ENCODE assay signal across 23 mouse cellular contexts in genomic region chr9:120546482-120546881, GRCm38 (mm10). TPM values are rescaled to one million over a fixed set of nuclear protein-coding genes. Genes with fewer than 3 reads are reported as not detected.
DNase-seq lines count a peak whose midpoint lies in the region; ATAC-seq lines count a peak whose summit lies in the region.
"Had no signal": no experiment of that assay in that cellular context is flagged by ENCODE, and none has a peak within 500 bp of the region (broad histone marks: within the 10 kb centered on the region; RNA-seq: fewer than 3 reads in every experiment).

No protein-coding gene starts in this region.

- no peaks in the 10 kb centered on the region for H3K9me3 ChIP-seq in lung, embryonic 16.5 days (ENCODE audit: control insufficient read depth, low read length)
- H3K9me3 ChIP-seq in embryonic facial prominence, embryonic 14.5 days (ENCODE audit: control insufficient read depth, low read length), result no peaks in the 10 kb centered on the region
- H3K9me3 ChIP-seq in stomach, embryonic 16.5 days (replicated peaks; ENCODE audit: control insufficient read depth, low read length), result no peaks in the 10 kb centered on the region
- H3K9me3 ChIP-seq: heart, embryonic 10.5 days; hindbrain, embryonic 15.5 days; liver, embryonic 15.5 days; midbrain, embryonic 15.5 days had no signal

- H3K27me3 ChIP-seq in lung, embryonic 16.5 days (ENCODE audit: control insufficient read depth, insufficient read depth, low read depth, low read length), result no peaks in the 10 kb centered on the region
- no peaks in the 10 kb centered on the region for H3K27me3 ChIP-seq in embryonic facial prominence, embryonic 14.5 days (replicated peaks; ENCODE audit: control insufficient read depth, insufficient read depth, low read length)
- no peaks in the 10 kb centered on the region for H3K27me3 ChIP-seq in stomach, embryonic 16.5 days (ENCODE audit: control insufficient read depth, insufficient read depth, low read length)
- H3K27me3 ChIP-seq: midbrain, embryonic 15.5 days had no signal

- H3K9ac ChIP-seq in lung, embryonic 16.5 days (ENCODE audit: low read length), result no peak overlapping the region
- no peak overlapping the region for H3K9ac ChIP-seq in embryonic facial prominence, embryonic 14.5 days (ENCODE audit: low read depth, low read length)
- H3K9ac ChIP-seq in stomach, embryonic 16.5 days (ENCODE audit: low read length), result 0 out of 2 replicates have a peak overlapping the region, but pooled peaks have one; percentile 43
- H3K9ac ChIP-seq: hindbrain, embryonic 15.5 days; liver, embryonic 15.5 days; midbrain, embryonic 15.5 days had no signal

- H3K4me1 ChIP-seq in lung, embryonic 16.5 days (replicated peaks; ENCODE audit: control insufficient read depth, insufficient read depth, low read length), result peaks cover 13% of the 10 kb centered on the region
- peaks cover 13% of the 10 kb centered on the region; the same call in 1 of the 2 replicates for H3K4me1 ChIP-seq in embryonic facial prominence, embryonic 14.5 days (ENCODE audit: control insufficient read depth, insufficient read depth, low read length)
- peaks cover 20% of the 10 kb centered on the region for H3K4me1 ChIP-seq in stomach, embryonic 16.5 days (ENCODE audit: control insufficient read depth, insufficient read depth, low read length)
- H3K4me1 ChIP-seq: liver, embryonic 15.5 days; midbrain, embryonic 15.5 days had no signal

- no peak for ATAC-seq in lung, embryonic 16.5 days (ENCODE audit: low read depth)
- no peak for ATAC-seq in embryonic facial prominence, embryonic 14.5 days (ENCODE audit: low read depth)
- ATAC-seq in monocyte, adult 5-6 weeks (replicated peaks; ENCODE audit: insufficient number of reproducible peaks, low FRiP score, low TSS enrichment, poor library complexity, severe bottlenecking), result 0 out of 2 replicates have a peak, but pooled peaks have one; percentile 25
- no peak for ATAC-seq in stomach, embryonic 16.5 days (ENCODE audit: insufficient read depth, low FRiP score)
- ATAC-seq: midbrain, embryonic 15.5 days had no signal

- H3K36me3 ChIP-seq in lung, embryonic 16.5 days (ENCODE audit: control insufficient read depth, insufficient read depth, low read length), result no peaks in the 10 kb centered on the region
- no peaks in the 10 kb centered on the region for H3K36me3 ChIP-seq in embryonic facial prominence, embryonic 14.5 days (ENCODE audit: control insufficient read depth, insufficient read depth, low read length)
- no peaks in the 10 kb centered on the region for H3K36me3 ChIP-seq in stomach, embryonic 16.5 days (ENCODE audit: control insufficient read depth, insufficient read depth, low read length)
- H3K36me3 ChIP-seq: heart, embryonic 10.5 days; hindbrain, embryonic 15.5 days; liver, embryonic 15.5 days; midbrain, embryonic 15.5 days had no signal

- no peak overlapping the region for H3K4me3 ChIP-seq in lung, embryonic 16.5 days (ENCODE audit: low read length)
- no peak overlapping the region for H3K4me3 ChIP-seq in embryonic facial prominence, embryonic 14.5 days (ENCODE audit: low read depth, low read length)
- H3K4me3 ChIP-seq in stomach, embryonic 16.5 days (replicated peaks; ENCODE audit: low read length), result no peak overlapping the region
- H3K4me3 ChIP-seq: hindbrain, embryonic 15.5 days; left cerebral cortex, adult 2 months; liver, embryonic 15.5 days; midbrain, embryonic 15.5 days had no signal

- H3K4me2 ChIP-seq in lung, embryonic 16.5 days (ENCODE audit: low read depth, low read length), result peak overlapping the region; percentile 44; the same call in 1 of the 2 replicates
- peak overlapping the region; percentile 41; the same call in 1 of the 2 replicates for H3K4me2 ChIP-seq in embryonic facial prominence, embryonic 14.5 days (ENCODE audit: low read depth, low read length)
- H3K4me2 ChIP-seq in stomach, embryonic 16.5 days (ENCODE audit: low read depth, low read length), result no peak overlapping the region
- H3K4me2 ChIP-seq: liver, embryonic 15.5 days; midbrain, embryonic 15.5 days had no signal

- H3K27ac ChIP-seq in lung, embryonic 16.5 days (ENCODE audit: low read length), result peak overlapping the region; percentile 80
- no peak overlapping the region for H3K27ac ChIP-seq in embryonic facial prominence, embryonic 14.5 days (replicated peaks; ENCODE audit: low read depth, low read length)
- peak overlapping the region; percentile 88 for H3K27ac ChIP-seq in stomach, embryonic 16.5 days (ENCODE audit: low read length)
- H3K27ac ChIP-seq: heart, embryonic 10.5 days; hindbrain, embryonic 15.5 days; left cerebral cortex, adult 2 months; liver, embryonic 15.5 days; midbrain, embryonic 15.5 days had no signal

- no peak for DNase-seq in lung, postnatal 14 days
- DNase-seq in embryonic facial prominence, embryonic 14.5 days (ENCODE audit: low spot score), result no peak
- no peak for DNase-seq in thymus, adult 18-20 months
- no peak for DNase-seq in cerebellum, adult 18-20 months
- no peak for DNase-seq in cerebellum, postnatal 14 days
- DNase-seq: adrenal gland, adult 8-10 months; cerebellum, adult 11 months; cerebellum, postnatal 36 days; gastrocnemius, postnatal 25 days; heart, postnatal 14 days; kidney, adult 18-20 months; kidney, postnatal 10 days; retina, postnatal 1 day; right cerebral cortex, postnatal 4 days had no signal

- 73% methylated on average over 9 of the region's 9 CpGs for WGBS in lung, embryonic 16.5 days
- 88% methylated on average over 9 of the region's 9 CpGs for WGBS in embryonic facial prominence, embryonic 14.5 days
- WGBS in stomach, embryonic 16.5 days, result 85% methylated on average over 9 of the region's 9 CpGs

RNA-seq across cellular contexts. Expression of gene Entpd3, which starts 6.9 kb away (rescaled TPM):
- 9.3 and 10.8 TPM in 2 replicates for polyA plus RNA-seq in lung, embryonic 16.5 days (2015; fragmentation: Nextera tagmentation; extraction: Ambion mirVana)
- polyA plus RNA-seq in embryonic facial prominence, embryonic 14.5 days (2014; fragmentation: Nextera tagmentation; extraction: Ambion mirVana), result 6.9 and 10.0 TPM in 2 replicates
- total RNA-seq in monocyte, adult 5-6 weeks (2017), result not detected in 3 replicates
- polyA plus RNA-seq in stomach, embryonic 16.5 days (2015; fragmentation: Nextera tagmentation; extraction: Ambion mirVana), result 5.4 and 5.6 TPM in 2 replicates
- total RNA-seq: gastrocnemius, postnatal 25 days; megakaryocyte progenitor cell, adult 5-6 weeks had no signal
- polyA plus RNA-seq: liver, embryonic 15.5 days had no signal

RNA-seq across cellular contexts. Expression of gene Rpl14, which starts 24.8 kb away (rescaled TPM):
- 767 and 782 TPM in 2 replicates for polyA plus RNA-seq in lung, embryonic 16.5 days (2015; fragmentation: Nextera tagmentation; extraction: Ambion mirVana)
- 992 and 1,026 TPM in 2 replicates for polyA plus RNA-seq in embryonic facial prominence, embryonic 14.5 days (2014; fragmentation: Nextera tagmentation; extraction: Ambion mirVana)
- 831 to 988 TPM (median 903 TPM) in 3 replicates for total RNA-seq in monocyte, adult 5-6 weeks (2017)
- polyA plus RNA-seq in stomach, embryonic 16.5 days (2015; fragmentation: Nextera tagmentation; extraction: Ambion mirVana), result 689 and 823 TPM in 2 replicates

RNA-seq across cellular contexts. Expression of gene Eif1b, which starts 54.5 kb away (rescaled TPM):
- polyA plus RNA-seq in lung, embryonic 16.5 days (2015; fragmentation: Nextera tagmentation; extraction: Ambion mirVana), result 155 and 173 TPM in 2 replicates
- polyA plus RNA-seq in embryonic facial prominence, embryonic 14.5 days (2014; fragmentation: Nextera tagmentation; extraction: Ambion mirVana), result 160 and 166 TPM in 2 replicates
- 37.5 to 68.8 TPM (median 67.8 TPM) in 3 replicates for total RNA-seq in monocyte, adult 5-6 weeks (2017)
- 129 and 138 TPM in 2 replicates for polyA plus RNA-seq in stomach, embryonic 16.5 days (2015; fragmentation: Nextera tagmentation; extraction: Ambion mirVana)
